Mouse (Mus musculus): ENCODE results near the gene Prss53. TPM values are rescaled to one million over a fixed set of nuclear protein-coding genes. Genes with fewer than 3 reads are reported as not detected.

Gene Prss53
- 0.75 and 0.94 TPM in 2 replicates for polyA plus RNA-seq (2021; fragmentation: Nextera tagmentation)
- long read RNA-seq, experiment 1: 0 reads
- long read RNA-seq, experiment 2, partial matches to known transcripts: 0 of 1 reads
- long read RNA-seq, experiment 2, other reads (novel, unspliced or antisense): 1 of 1 reads

DNA sequence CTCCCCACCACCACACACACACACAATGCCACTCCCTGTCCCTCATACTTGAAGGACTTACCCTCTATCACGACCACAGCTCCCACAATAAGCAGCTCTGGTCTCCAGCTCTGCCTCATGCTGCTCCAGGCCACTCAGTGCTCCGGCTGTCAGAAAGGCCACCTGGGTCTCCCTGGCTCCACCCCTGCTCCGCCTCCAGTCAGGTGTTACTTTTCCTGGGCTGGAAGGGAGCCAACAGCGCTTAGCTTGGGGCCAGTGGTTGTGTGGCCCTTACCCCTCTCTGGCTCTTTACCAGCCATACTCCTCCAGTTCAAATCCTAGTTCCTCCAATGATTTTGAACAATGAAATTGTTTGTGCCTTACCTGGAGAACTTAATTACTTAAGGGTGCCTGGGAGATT is at the start of gene Prss53:
TSS of gene Prss53 (minus strand) at position 173 of the 400 bp plus-strand sequence.

DNA sequence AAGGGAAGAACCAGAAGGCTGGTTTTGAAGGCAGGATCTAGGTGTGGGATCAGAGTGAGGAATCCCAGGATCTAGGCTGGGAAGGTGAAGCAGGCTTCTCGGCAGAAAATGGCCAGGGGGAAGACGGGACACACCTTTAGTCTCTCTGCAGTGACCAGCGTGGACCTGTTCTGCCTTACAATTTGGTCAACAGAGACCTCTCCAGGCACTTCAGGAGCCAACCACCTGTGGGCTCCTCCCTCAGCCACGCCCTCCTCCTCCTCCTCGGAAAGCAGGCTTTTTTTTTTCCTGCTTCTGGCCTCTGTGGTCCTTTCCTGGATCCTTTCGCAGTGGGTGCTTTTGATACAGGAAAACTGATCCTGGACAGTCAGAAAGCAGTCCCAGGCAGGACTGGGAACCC is 39.2 kb upstream of the Prss53 start, which contains the start of gene Prss8:
TSS of gene Prss8 (minus strand) at position 182 of the 400 bp plus-strand sequence.

DNA sequence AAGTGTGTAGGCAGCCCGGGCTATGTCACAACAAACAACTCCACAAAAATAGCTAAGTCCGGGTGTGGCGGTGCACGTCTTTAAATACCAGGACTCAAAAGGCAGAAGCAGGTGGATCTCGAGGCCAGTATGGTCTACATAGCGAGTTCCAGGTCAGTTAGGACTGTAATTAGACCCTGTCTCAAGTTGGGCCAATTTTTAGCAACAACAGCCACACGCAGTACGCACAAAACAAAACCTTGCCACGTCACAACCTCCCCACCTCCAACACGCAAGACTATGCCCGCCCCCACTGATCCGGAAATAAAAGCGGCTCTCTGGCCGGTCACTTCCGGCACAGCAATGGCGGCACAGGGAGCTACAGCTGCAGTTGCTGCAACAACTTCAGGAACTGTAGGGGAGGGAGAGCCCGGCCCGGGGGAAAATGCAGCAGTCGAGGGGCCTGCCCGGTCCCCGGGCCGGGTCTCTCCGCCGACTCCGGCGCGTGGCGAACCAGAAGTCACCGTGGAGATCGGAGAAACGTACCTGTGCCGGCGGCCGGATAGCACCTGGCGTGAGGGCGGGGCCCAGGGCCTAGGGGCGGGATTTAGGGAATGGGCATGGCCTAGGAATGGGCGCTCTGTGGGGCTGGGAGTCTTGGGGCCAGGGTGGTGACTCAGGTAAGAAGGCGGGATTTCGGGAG is 21.6 kb upstream of the Prss53 start, which contains the start of gene Kat8:
TSS of gene Kat8 (plus strand) at position 327 of the 682 bp plus-strand sequence.

DNA sequence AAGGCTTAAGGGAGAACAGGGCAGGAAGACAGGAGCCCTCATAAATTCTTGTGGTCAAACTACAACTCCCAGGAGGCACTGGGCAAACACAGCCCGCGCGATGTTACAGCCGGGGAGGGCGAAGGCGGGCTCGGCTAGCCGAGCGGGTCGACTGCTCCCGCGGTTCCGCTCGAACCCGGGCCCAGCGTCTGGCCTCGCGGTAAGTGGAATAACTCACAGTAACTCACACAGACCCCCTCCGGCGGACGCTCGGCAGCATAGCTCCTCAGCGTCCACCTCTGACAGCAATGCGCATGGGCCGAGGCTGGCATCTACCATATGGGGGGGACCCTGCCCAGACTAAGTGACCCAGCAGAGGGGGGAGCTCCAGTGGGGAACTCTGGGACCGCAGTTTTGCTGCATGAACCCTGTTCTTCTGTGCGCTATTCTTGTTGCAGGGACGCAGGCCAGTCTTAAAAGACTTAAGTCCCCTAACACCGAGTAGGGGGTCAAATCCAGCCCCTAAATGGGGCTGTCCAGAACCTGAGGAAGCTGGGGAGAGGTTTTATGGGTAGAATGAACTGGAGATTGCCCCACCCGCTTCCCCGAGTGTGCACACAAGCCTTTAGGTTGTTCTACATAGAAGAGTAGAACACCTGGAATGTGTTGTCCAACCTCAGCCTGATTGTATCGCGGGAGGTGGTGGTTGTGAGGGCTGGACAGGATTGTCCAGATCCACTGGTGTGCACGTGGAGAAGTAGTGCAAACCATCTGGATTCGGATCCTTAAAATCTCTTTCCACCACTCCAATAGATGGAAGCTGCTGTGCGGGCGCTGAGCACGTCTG is 13.4 kb upstream of the Prss53 start, which contains the start of gene Bckdk:
TSS of gene Bckdk (plus strand) at position 112 of the 826 bp plus-strand sequence.

GRCm38 (mm10) chr7:127895442-127895841 is 4.7 kb upstream of the Prss53 start, which contains the start of the genes Gm21974 and Vkorc1:
Gene Gm21974, minus strand, starts transcription at chr7:127895454.
Gene Vkorc1, minus strand, starts transcription at chr7:127895617.

GRCm38 (mm10) chr7:127876467-127877348 is 14.1 kb downstream of the Prss53 start, which contains the start of gene Zfp668:
Gene Zfp668, minus strand, starts transcription at chr7:127876828.

DNA sequence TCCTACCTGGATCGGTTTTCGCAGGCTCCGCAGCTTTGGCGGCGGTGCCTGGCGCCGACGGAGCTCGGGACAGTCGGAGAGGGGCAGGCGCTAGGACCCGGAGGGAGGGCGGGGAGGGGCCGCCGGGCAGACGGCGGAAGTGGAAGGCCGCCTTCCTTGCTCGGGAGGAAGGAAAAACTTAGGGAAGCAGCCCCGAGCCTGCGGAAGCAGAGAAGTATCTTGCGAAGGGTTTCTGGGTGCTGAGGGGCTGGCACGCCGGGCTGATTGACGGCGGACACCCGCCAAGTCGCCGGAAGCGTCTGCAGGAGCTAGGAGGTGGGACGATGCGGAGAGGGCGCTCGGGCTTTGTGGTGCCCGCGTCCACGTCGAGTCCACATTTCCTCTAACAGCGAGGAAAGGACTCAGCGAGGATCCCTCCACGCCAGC is 14.7 kb downstream of the Prss53 start, which contains the start of gene Zfp646:
TSS of gene Zfp646 (plus strand) at position 181 of the 426 bp plus-strand sequence.

Other genes with a start within 250 kb of the Prss53 start
- gene Bcl7c, start 182.0 kb downstream of the Prss53 start, polyA plus RNA-seq (2021; fragmentation: Nextera tagmentation): 5.1 and 6.0 TPM in 2 replicates
- 4.1 and 4.5 TPM in 2 replicates for gene Ctf1, start 178.2 kb downstream of the Prss53 start, polyA plus RNA-seq (2021; fragmentation: Nextera tagmentation)
- gene Ctf2, start 158.8 kb downstream of the Prss53 start, polyA plus RNA-seq (2021; fragmentation: Nextera tagmentation): 0.08 TPM in 1 of 2 replicates, not detected in the other
- 1.0 TPM in 2 replicates for gene Fbxl19, start 146.4 kb downstream of the Prss53 start, polyA plus RNA-seq (2021; fragmentation: Nextera tagmentation)
- 31.4 and 32.6 TPM in 2 replicates for gene Orai3, start 121.2 kb downstream of the Prss53 start, polyA plus RNA-seq (2021; fragmentation: Nextera tagmentation)
- 7.7 and 12.9 TPM in 2 replicates for gene Setd1a, start 114.3 kb downstream of the Prss53 start, polyA plus RNA-seq (2021; fragmentation: Nextera tagmentation)
- gene Gm49388, start 105.4 kb downstream of the Prss53 start, polyA plus RNA-seq (2021; fragmentation: Nextera tagmentation): not detected in 2 replicates
- gene Hsd3b7, start 90.4 kb downstream of the Prss53 start, polyA plus RNA-seq (2021; fragmentation: Nextera tagmentation): 5.9 and 14.2 TPM in 2 replicates
- gene Stx4a, start 66.7 kb downstream of the Prss53 start, polyA plus RNA-seq (2021; fragmentation: Nextera tagmentation): 9.9 and 10.7 TPM in 2 replicates
- gene Stx1b, start 66.4 kb downstream of the Prss53 start, polyA plus RNA-seq (2021; fragmentation: Nextera tagmentation): 29.2 and 31.2 TPM in 2 replicates
- gene Zfp646, start 14.7 kb downstream of the Prss53 start, polyA plus RNA-seq (2021; fragmentation: Nextera tagmentation): 4.8 and 5.7 TPM in 2 replicates
- 9.2 and 11.8 TPM in 2 replicates for gene Zfp668, start 14.1 kb downstream of the Prss53 start, polyA plus RNA-seq (2021; fragmentation: Nextera tagmentation)
- not detected in 2 replicates for gene Gm21974, start 4.5 kb upstream of the Prss53 start, polyA plus RNA-seq (2021; fragmentation: Nextera tagmentation)
- gene Vkorc1, start 4.6 kb upstream of the Prss53 start, polyA plus RNA-seq (2021; fragmentation: Nextera tagmentation): 103 and 112 TPM in 2 replicates
- 53.7 and 57.1 TPM in 2 replicates for gene Bckdk, start 13.1 kb upstream of the Prss53 start, polyA plus RNA-seq (2021; fragmentation: Nextera tagmentation)
- gene Kat8, start 21.5 kb upstream of the Prss53 start, polyA plus RNA-seq (2021; fragmentation: Nextera tagmentation): 14.9 and 15.5 TPM in 2 replicates
- 0.41 and 1.6 TPM in 2 replicates for gene Prss8, start 39.1 kb upstream of the Prss53 start, polyA plus RNA-seq (2021; fragmentation: Nextera tagmentation)
- 17.7 TPM in 2 replicates for gene Prss36, start 55.8 kb upstream of the Prss53 start, polyA plus RNA-seq (2021; fragmentation: Nextera tagmentation)
- 5.8 TPM in 2 replicates for gene Fus, start 76.5 kb upstream of the Prss53 start, polyA plus RNA-seq (2021; fragmentation: Nextera tagmentation)
- gene Pycard, start 102.9 kb upstream of the Prss53 start, polyA plus RNA-seq (2021; fragmentation: Nextera tagmentation): 16.7 and 20.5 TPM in 2 replicates
- gene Trim72, start 113.0 kb upstream of the Prss53 start, polyA plus RNA-seq (2021; fragmentation: Nextera tagmentation): not detected in 2 replicates
- gene Itgam, start 171.7 kb upstream of the Prss53 start, polyA plus RNA-seq (2021; fragmentation: Nextera tagmentation): 3.3 and 3.4 TPM in 2 replicates
- 0.04 TPM in 1 of 2 replicates, not detected in the other for gene Gm49368, start 171.7 kb upstream of the Prss53 start, polyA plus RNA-seq (2021; fragmentation: Nextera tagmentation)
- gene Itgax, start 238.6 kb upstream of the Prss53 start, polyA plus RNA-seq (2021; fragmentation: Nextera tagmentation): 0.14 and 0.23 TPM in 2 replicates

Measured in layer of hippocampus, adult 6 months (tissue).